20 mouse cellular contexts compared by ENCODE assay signal in genomic region chr9:104777780-104778179, GRCm38 (mm10).
"Had no signal": no experiment of that assay in that cellular context is flagged by ENCODE, and none has a peak within 500 bp of the region (broad histone marks: within the 10 kb centered on the region; RNA-seq: fewer than 3 reads in every experiment).

No protein-coding gene starts in this region.

- H3K27ac ChIP-seq: limb, embryonic 10.5 days; limb, embryonic 13.5 days; liver, embryonic 12.5 days; liver, embryonic 15.5 days; stomach, postnatal 0 days had no signal

- ATAC-seq: intestine, embryonic 16.5 days; liver, embryonic 12.5 days had no signal

- H3K9ac ChIP-seq: limb, embryonic 13.5 days; liver, embryonic 12.5 days; liver, embryonic 15.5 days had no signal

- H3K4me1 ChIP-seq: limb, embryonic 10.5 days; limb, embryonic 13.5 days; liver, embryonic 12.5 days; liver, embryonic 15.5 days had no signal

- H3K36me3 ChIP-seq: limb, embryonic 10.5 days; limb, embryonic 13.5 days; liver, embryonic 12.5 days; liver, embryonic 15.5 days had no signal

- H3K9me3 ChIP-seq: limb, embryonic 10.5 days; limb, embryonic 13.5 days; liver, embryonic 12.5 days; liver, embryonic 15.5 days had no signal

- H3K27me3 ChIP-seq: limb, embryonic 13.5 days; liver, embryonic 12.5 days; liver, embryonic 15.5 days had no signal

- H3K4me2 ChIP-seq: limb, embryonic 13.5 days; liver, embryonic 12.5 days; liver, embryonic 15.5 days; midbrain, embryonic 11.5 days had no signal

- DNase-seq: kidney, adult 18-20 months; kidney, adult 9 months; kidney, postnatal 14 days; kidney, postnatal 4 days; liver; lung, adult 2 months; lung, postnatal 14 days; lung, postnatal 4 days; midbrain, embryonic 14.5 days; right cerebral cortex, adult 18-20 months; right cerebral cortex, postnatal 14 days; right cerebral cortex, postnatal 4 days; thymus, postnatal 25 days had no signal

- H3K4me3 ChIP-seq: limb, embryonic 10.5 days; limb, embryonic 13.5 days; liver, embryonic 12.5 days; liver, embryonic 15.5 days had no signal
